Mouse (Mus musculus) natural killer cell, adult 2 months (primary cell): ENCODE results near the gene Ldlrad1.

Experiments used
- DNase-seq, 2 experiments: peaks; one replicate each; pipeline ENCODE4 v3.0.0; 2022; ENCODE audit warnings: low spot score in 2 of 2

The Ldlrad1 gene

GRCm38 (mm10) chr4:107211465-107211864 is 2.5 kb downstream of the Ldlrad1 start:
- no peak for DNase-seq

- no peak for DNase-seq
Measured at GRCm38 (mm10) chr4:107211936-107212335, 3.0 kb downstream of the Ldlrad1 start.

DNA sequence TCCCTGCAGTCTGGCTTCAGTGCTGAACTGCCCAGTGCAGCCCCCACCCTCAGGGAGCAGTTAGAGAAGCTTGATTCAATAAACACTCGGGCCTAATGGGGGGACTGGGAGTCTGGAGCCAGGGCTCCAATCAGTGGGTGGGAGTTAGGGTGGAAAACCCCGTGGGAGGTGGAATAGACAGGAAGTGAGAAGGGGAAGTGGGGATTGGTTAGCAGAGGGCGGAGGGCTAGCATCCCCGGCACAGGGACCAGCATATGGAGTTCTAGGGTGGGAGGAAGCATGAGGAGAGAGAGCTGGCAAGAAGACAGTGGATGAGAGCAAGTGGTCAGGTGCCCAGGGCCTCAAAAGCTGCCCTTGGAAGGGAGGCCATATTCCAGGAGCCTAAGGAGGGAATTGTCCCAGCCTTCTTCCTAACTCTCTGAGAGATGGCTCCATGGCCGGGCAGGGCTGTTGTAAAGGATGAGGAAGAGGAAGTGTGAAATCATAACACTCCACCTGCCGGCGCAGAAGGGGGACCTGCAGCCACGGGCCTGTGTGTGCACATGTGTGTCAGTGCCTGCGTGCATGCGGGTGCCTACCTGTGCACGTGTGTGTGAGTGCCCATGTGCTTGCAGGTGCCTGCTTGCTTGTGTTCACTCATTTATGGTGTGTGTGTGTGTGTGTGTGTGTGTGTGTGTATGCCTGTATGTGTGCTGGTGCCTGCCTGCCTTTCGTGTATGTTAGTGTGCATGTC is 4.5 kb downstream of the Ldlrad1 start:
- no peak for DNase-seq

GRCm38 (mm10) chr4:107217574-107217973 is 8.6 kb downstream of the Ldlrad1 start:
- no peak for DNase-seq

DNA sequence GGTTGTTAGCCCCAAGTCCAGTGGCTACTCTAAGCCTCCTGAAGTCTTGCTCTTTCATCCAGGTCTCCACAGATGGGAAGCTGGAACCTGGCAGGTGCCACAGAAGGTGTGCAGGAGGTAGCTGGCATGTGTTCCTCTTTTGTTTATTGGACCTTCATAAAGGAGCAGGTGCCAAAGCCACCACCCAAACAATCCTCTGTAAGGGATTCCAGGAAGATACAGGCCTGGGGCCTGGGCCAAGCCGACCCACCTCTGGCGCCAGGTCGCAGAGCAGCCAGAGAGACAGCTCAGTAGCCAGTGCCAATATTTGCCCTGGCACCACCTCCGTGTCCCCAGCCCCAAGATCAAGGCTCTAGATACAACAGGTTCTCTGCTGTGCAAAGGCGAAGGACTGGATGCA is 12.5 kb downstream of the Ldlrad1 start:
- DNase-seq: no peak

DNA sequence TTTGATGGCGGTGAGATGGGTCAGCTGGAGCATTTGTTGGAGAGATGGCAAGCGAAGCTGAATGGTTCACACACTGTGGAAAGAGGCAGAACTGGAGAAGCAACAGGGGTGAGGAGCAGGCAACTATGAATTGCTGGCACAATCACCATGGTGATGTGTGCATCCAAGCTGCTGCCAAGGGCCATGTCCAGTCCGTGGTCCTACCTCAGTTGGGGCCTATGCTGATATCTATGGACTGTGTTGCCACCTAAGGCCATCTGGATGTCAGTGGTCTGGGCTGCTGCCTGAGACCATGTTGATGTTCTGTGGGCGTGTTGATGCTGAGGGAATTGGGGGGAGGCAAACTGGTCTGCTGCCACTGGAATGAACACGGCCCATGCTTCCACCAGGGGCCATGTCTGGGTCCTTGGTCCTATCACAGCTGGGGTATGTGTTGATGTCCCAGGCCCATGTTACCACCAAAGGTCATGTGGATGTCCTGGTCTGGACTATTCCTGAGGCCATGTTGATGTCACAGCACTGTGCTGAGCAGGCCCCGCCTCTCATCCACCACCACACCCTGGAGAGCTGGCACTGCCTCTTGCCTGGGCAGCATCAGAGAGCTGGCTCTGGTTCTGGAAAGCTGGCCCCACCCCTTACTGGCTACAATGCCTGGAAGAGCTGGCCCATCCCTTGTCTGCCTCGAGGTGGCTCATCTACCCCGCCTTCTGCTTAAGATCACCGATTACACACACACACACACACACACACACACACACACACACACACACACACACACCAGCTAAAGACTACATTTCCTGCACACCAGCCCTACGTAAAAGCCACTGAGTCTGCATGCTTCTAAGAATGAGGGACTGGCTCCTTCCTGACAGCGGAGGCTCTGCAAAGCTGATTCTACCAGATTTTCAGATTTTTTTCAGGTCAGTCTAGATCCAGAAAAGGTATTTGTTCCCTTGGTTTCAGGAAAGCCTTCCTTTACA is 14.5 kb downstream of the Ldlrad1 start:
- peak; percentile 12 to 19 for DNase-seq

- DNase-seq: no peak
Measured at GRCm38 (mm10) chr4:107226313-107226712, 17.3 kb downstream of the Ldlrad1 start.

GRCm38 (mm10) chr4:107232219-107232618 is 23.2 kb downstream of the Ldlrad1 start:
- DNase-seq: no peak

DNA sequence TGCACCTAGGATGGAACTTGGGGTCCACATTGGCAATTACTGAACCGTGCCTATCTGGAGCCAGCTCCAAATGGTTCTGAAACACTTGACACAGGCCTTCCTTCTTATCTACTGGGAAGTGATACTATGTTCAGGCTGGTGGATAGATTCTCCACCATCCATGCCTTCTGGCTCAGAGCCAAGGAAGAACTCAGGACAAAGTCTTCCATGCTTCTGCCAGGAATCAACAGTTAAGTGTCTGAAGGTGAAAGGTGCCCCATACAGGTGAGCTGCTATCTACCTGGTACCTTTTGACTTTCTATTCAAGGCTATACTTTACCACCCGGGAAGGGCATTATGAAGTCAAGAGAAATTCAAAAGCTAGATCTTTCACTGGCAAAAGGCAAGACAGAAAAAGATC is 29.3 kb downstream of the Ldlrad1 start:
- DNase-seq: no peak

- no peak for DNase-seq
Measured at GRCm38 (mm10) chr4:107240196-107240595, 31.2 kb downstream of the Ldlrad1 start.

DNA sequence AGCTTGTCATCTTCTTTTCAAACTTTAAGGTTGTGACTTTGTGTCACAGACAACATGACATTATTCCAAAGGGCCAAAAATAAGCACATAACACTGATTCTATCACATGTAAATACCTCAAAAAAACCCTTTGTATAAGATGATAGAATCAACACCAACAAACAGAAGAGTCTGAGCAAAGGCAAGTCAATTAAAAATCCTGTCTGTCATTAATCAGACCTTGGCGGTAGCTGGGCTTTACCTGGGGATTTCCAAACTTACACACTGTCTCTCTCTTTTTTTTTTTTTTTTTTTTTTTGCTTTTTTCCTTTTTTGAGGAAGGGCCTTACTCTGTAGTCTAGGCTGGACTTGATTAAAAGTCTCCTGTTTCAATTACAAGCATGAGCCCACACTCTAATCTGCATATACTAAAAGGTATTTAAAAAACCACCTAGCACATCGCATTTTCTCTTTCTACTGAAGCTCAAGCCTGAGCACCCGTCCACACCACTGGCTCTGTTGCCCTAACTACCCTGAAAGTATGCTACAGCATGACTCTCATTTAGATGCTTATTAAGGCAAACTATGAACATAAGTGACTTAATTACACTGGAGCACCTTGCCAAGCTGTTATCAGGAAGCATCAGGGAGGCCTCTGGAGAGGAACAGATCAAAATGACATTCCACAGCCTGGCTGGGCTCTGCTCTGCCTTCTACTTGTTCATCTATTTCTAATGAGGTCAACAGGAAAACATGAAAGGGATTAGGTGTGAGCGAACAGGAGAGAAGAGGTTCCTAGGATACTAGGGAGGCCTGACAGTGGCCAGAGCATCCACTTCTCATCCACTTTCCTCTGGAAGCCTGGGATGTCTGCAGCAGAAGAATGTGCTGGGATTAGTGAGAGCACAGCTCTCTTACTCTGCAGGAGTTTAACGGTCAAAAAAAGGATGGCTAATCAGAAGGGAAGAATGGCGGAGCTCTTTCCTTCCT is 34.7 kb downstream of the Ldlrad1 start:
- no peak for DNase-seq

- DNase-seq: no peak
Measured at GRCm38 (mm10) chr4:107245368-107245767, 36.4 kb downstream of the Ldlrad1 start.

DNA sequence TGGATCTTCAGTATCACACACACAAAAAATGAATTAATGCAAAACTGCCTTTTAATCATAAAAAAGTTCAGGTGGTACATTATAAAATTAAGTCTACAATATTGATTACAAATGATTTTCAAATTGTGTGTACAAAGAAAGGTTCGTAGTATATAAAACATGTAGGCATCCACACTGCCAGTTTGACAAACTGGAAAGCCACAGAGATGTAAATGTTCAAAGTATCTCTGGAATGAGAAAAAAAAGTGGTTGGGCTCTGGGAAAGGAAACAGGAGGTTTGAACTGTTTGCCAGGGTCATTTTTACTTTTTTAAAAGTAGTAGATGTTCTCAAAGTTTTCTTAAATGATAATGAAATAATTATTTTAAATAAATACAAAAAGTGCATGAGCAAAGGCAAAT is 37.1 kb downstream of the Ldlrad1 start:
- no peak for DNase-seq

GRCm38 (mm10) chr4:107247110-107247509 is 38.1 kb downstream of the Ldlrad1 start:
- DNase-seq: no peak

DNA sequence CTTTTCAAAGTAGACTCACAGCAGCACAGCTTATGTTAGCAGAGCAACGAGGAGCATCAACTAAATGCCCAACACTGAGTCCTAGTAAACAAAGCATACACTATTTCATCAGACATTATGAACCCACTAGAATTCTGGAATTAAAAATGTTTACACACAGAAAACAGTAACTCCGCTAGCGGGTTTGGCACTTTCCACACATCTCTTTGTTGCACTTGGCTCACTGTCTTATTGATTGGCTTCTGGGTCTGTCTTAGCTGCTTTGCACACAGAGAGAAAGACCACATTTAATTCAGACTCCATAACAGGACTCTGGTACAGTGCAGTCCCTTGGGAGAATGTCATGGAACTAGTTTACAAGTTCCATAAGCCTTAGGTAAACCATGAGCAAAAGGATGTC is 39.1 kb downstream of the Ldlrad1 start:
- DNase-seq: no peak

- DNase-seq: no peak
Measured at GRCm38 (mm10) chr4:107249471-107249870, 40.5 kb downstream of the Ldlrad1 start.

DNA sequence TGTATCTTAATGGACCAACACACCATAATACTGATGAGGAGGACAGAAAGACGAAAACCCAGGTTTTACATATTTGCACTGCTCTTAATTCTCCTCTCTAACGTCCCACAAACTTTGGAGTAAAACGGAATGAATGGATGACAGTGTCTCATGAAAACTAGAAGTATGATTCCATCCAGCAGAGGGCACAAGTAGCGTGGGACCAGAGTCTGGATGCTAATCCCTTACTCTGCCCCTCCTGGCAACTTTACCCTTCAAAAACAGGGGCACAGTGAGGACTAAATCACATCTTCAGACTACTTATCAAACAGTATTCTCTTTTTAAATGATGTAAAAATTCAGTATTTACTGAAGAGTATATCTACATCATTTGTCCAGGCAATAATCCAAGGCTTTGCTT is 41.5 kb downstream of the Ldlrad1 start:
- peak in 1 of 2 experiments; percentile 31 for DNase-seq

DNA sequence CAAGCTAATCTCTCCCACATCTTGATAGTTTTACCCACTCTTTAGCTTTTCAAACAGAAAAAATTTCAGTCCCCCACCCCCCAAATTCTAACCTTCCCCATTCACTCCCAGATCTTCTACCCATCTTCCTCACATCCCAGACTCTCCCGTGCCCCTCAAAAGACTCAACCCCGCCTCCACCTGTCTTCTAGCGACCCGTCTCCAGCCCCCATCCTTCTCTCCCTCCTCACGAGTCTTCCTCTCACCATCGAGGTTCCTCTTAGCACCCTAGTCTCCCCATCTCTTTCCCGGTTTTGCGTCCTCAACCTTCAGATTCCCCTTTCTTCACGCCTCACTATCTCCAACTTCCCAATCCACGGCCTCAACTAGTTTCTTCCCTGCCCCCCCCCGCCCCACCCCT is 43.5 kb downstream of the Ldlrad1 start:
- no peak for DNase-seq

GRCm38 (mm10) chr4:107253125-107254091 is 44.4 kb downstream of the Ldlrad1 start, which contains the start of the genes Lrrc42 and Hspb11:
Gene Lrrc42 (minus strand): TSS chr4:107253532.
Gene Hspb11 (plus strand): TSS chr4:107253593.
- DNase-seq: peak; percentile 93 to 96

DNA sequence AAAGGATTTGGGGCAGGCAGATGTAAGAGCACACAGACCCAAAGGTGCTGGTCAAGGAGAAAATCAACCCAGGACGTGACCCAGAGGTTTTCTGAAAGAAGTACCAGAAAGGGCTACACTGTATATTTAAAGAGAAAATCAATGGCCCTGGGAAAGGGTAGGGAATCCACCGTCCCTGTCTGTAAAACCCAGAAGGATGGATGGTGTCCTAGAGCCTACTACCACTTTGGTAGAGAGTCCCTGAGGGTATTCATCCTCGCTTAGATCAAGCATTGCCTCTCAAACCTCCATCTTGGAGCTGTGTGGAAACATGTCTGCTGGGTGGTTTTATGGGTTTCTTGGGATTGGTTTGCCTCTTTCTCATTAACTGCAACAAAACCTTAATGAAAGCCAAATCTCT is 45.4 kb downstream of the Ldlrad1 start:
- no peak for DNase-seq
